Mouse (Mus musculus) hindbrain, embryonic 13.5 days (tissue): ENCODE data around the gene Fktn. TPM values are rescaled to one million over a fixed set of nuclear protein-coding genes. Genes with fewer than 3 reads are reported as not detected.
"Not testable (repeated sequence)": the region's sequence is repeated elsewhere in the genome, so short reads cannot be mapped to it uniquely, and the experiment has no call there.

ENCODE experiments used
- ATAC-seq: fragments of 200-750 bp; cut with Nextera tagmentation; 2 replicates; pipeline ENCODE4 v1.8.0; 2017; ENCODE audit warnings: moderate TSS enrichment; ENCODE audit not compliant: low FRiP score
- H3K27ac ChIP-seq: fragments of 300-500 bp; sonication (generic); 2 replicates; pipeline ENCODE4 v1.5.1; 2015; ENCODE audit warnings: inconsistent platforms, mild to moderate bottlenecking, moderate library complexity
- H3K27me3 ChIP-seq: fragments of 300-500 bp; sonication (generic); 2 replicates; pipeline ENCODE4 v1.6.1; 2015; ENCODE audit warnings: mild to moderate bottlenecking, inconsistent platforms
- H3K36me3 ChIP-seq: fragments of 300-500 bp; sonication (generic); 2 replicates; pipeline ENCODE4 v1.6.1; 2015; ENCODE audit warnings: mild to moderate bottlenecking, inconsistent platforms
- H3K4me1 ChIP-seq: fragments of 300-500 bp; sonication (generic); replicated peaks from 2 replicates; pipeline ENCODE4 v1.6.1; 2015; ENCODE audit warnings: inconsistent platforms
- H3K4me2 ChIP-seq: fragments of 300-500 bp; sonication (generic); 2 replicates; pipeline ENCODE4 v1.6.1; 2015; ENCODE audit warnings: inconsistent platforms, mild to moderate bottlenecking, moderate library complexity
- H3K4me3 ChIP-seq: fragments of 300-500 bp; sonication (generic); 2 replicates; pipeline ENCODE4 v1.5.1; 2015; ENCODE audit warnings: mild to moderate bottlenecking, inconsistent platforms
- H3K9ac ChIP-seq: fragments of 300-500 bp; sonication (generic); 2 replicates; pipeline ENCODE4 v1.6.1; 2015; ENCODE audit warnings: mild to moderate bottlenecking, inconsistent platforms
- H3K9me3 ChIP-seq: fragments of 300-500 bp; sonication (generic); 2 replicates; pipeline ENCODE4 v1.6.1; 2016; ENCODE audit warnings: inconsistent platforms
- WGBS: fragments of 180-500 bp; shearing (Covaris S2); methylation state at CpG from one replicate; pipeline ENCODE4 v1.1.7; 2015; 5-methylcytosine and 5-hydroxymethylcytosine counted together
- polyA plus RNA-seq: library from polyadenylated mRNA; unstranded; fragments of >200 nt; fragmentation: Nextera tagmentation; extraction: Ambion mirVana; gene quantifications from 2 replicates; pipeline ENCODE4 v1.2.1, GENCODE M21; 2015

Gene Fktn
- polyA plus RNA-seq, 1 experiment from 2014 or later: 20.9 TPM

- not testable (repeated sequence) for ATAC-seq, H3K27ac ChIP-seq
- H3K36me3 ChIP-seq: peaks cover 63% of the 10 kb centered on the region
Measured at GRCm38 (mm10) chr4:53726100-53726499, 12.3 kb downstream of the Fktn start.

GRCm38 (mm10) chr4:53728121-53728520 is 14.3 kb downstream of the Fktn start:
- Histone ChIP-seq H3K27ac (no peak overlapping the region), H3K4me3 (no peak overlapping the region), H3K36me3 (peaks cover 67% of the 10 kb centered on the region), H3K9me3 (no peaks in the 10 kb centered on the region), H3K27me3 (no peaks in the 10 kb centered on the region), H3K9ac (no peak overlapping the region), H3K4me2 (no peak overlapping the region), H3K4me1 (no peaks in the 10 kb centered on the region)
- ATAC-seq: no peak
- 95% methylated on average over 1 of the region's 1 CpGs for WGBS

More at GRCm38 (mm10) chr4:53726100-53726499, 12.3 kb downstream of the Fktn start:
- WGBS: 93% methylated on average over 2 of the region's 2 CpGs
- H3K4me3 ChIP-seq, H3K27me3 ChIP-seq, H3K4me1 ChIP-seq, H3K9me3 ChIP-seq, H3K4me2 ChIP-seq, H3K9ac ChIP-seq: not testable (repeated sequence)

- Histone ChIP-seq H3K27me3 (no peaks in the 10 kb centered on the region), H3K27ac (no peak overlapping the region), H3K9me3 (no peaks in the 10 kb centered on the region), H3K9ac (no peak overlapping the region), H3K36me3 (peaks cover 62% of the 10 kb centered on the region), H3K4me2 (no peak overlapping the region), H3K4me1 (no peaks in the 10 kb centered on the region), H3K4me3 (no peak overlapping the region)
- ATAC-seq: no peak
- 42% methylated on average over 6 of the region's 6 CpGs for WGBS
Measured at GRCm38 (mm10) chr4:53738956-53739616, 25.3 kb downstream of the Fktn start.

DNA sequence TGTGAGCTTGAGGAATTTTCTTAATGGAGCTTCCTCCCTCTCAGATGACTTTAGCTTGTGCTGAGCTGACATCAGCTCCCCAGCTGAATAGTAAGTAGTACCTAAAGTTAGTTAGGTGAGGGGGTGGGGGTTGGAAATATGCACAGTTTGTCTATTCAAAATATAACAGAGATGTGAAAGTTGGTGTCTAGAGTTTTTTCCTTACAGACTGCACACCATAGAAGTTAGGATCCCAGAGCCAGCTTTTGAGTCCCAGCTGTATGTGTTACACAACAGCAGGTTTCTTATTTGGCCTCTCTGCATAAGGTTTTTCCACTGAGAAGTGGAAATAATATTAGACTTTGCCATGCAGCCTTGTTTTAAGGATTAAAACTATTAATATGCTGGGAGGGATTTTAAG is 36.0 kb downstream of the Fktn start:
- Histone ChIP-seq H3K4me1 (no peaks in the 10 kb centered on the region), H3K4me2 (no peak overlapping the region), H3K27me3 (no peaks in the 10 kb centered on the region), H3K4me3 (no peak overlapping the region), H3K9ac (no peak overlapping the region), H3K9me3 (no peaks in the 10 kb centered on the region), H3K27ac (no peak overlapping the region), H3K36me3 (peaks cover 37% of the 10 kb centered on the region)
- no peak for ATAC-seq

GRCm38 (mm10) chr4:53750391-53751120 is 36.8 kb downstream of the Fktn start:
- no peak for ATAC-seq
- H3K9me3 ChIP-seq: no peaks in the 10 kb centered on the region
- no peak overlapping the region for H3K27ac ChIP-seq
- H3K4me3 ChIP-seq: no peak overlapping the region
- no peak overlapping the region for H3K9ac ChIP-seq
- H3K36me3 ChIP-seq: peaks cover 44% of the 10 kb centered on the region
- no peak overlapping the region for H3K4me2 ChIP-seq
- WGBS: 80% methylated on average over 16 of the region's 16 CpGs
- H3K4me1 ChIP-seq: no peaks in the 10 kb centered on the region
- H3K27me3 ChIP-seq: no peaks in the 10 kb centered on the region

GRCm38 (mm10) chr4:53757030-53757429 is 43.2 kb downstream of the Fktn start:
- Histone ChIP-seq H3K27me3 (no peaks in the 10 kb centered on the region), H3K4me3 (no peak overlapping the region)
- no peak for ATAC-seq

DNA sequence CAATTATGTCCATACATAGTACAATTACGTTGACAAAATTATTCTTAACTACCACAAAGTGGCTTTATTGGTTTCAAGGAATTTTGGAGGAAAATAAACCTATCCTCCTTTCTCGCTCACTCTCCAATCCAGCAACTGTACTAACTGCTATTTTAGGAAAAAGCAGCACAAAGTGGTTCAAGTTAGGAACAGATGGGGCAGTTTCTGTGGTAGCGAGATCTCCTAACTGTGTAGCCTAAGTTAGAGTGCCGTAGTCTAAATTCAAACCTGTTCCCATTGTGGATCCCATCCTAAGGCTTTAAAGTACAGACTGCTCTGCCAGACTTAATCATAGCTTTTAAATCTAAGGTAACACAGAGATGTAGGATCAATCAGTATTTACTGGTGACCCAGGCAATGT is 45.0 kb downstream of the Fktn start:
- Histone ChIP-seq H3K27me3 (no peaks in the 10 kb centered on the region), H3K9me3 (no peaks in the 10 kb centered on the region), H3K9ac (no peak overlapping the region), H3K27ac (no peak overlapping the region), H3K4me1 (no peaks in the 10 kb centered on the region), H3K4me2 (no peak overlapping the region), H3K36me3 (peaks cover 52% of the 10 kb centered on the region), H3K4me3 (no peak overlapping the region)
- no peak for ATAC-seq
- 96% methylated on average over 4 of the region's 4 CpGs for WGBS

More at GRCm38 (mm10) chr4:53757030-53757429, 43.2 kb downstream of the Fktn start:
- H3K36me3 ChIP-seq: peaks cover 42% of the 10 kb centered on the region
- no peaks in the 10 kb centered on the region for H3K4me1 ChIP-seq
- no peak overlapping the region for H3K4me2 ChIP-seq
- H3K9me3 ChIP-seq: no peaks in the 10 kb centered on the region
- no peak overlapping the region for H3K9ac ChIP-seq
- no peak overlapping the region for H3K27ac ChIP-seq

- Histone ChIP-seq H3K9me3 (no peaks in the 10 kb centered on the region), H3K36me3 (peaks cover 57% of the 10 kb centered on the region), H3K4me2 (no peak overlapping the region), H3K9ac (no peak overlapping the region), H3K27me3 (no peaks in the 10 kb centered on the region), H3K4me1 (no peaks in the 10 kb centered on the region), H3K4me3 (no peak overlapping the region), H3K27ac (no peak overlapping the region)
- no peak for ATAC-seq
- 92% methylated on average over 3 of the region's 3 CpGs for WGBS
Measured at GRCm38 (mm10) chr4:53759678-53760077, 45.9 kb downstream of the Fktn start.

DNA sequence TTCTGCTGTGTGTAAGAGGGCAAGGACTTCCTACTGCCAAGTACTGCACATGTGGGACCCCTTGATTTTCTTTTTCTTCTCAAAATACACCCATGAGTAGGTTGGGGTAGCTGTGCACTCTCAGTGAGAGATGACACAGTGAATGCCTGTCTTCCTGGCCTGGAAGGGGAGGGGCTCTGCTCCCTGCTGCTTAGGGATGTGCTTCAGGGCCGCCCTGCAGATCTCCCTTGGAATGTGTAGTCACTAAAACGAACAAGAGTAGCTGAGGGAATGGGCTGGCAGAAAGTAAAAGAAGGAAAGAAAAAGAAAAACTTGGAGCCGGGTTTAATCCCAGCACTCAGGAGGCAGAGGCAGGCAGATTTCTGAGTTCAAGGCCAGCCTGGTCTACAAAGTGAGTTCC is 48.7 kb downstream of the Fktn start:
- Histone ChIP-seq H3K4me2 (no peak overlapping the region), H3K9ac (no peak overlapping the region), H3K27me3 (no peaks in the 10 kb centered on the region), H3K4me3 (no peak overlapping the region), H3K4me1 (no peaks in the 10 kb centered on the region), H3K27ac (no peak overlapping the region), H3K9me3 (no peaks in the 10 kb centered on the region), H3K36me3 (peaks cover 53% of the 10 kb centered on the region)
- 61% methylated on average over 3 of the region's 3 CpGs for WGBS
- no peak for ATAC-seq

GRCm38 (mm10) chr4:53770958-53771735 is 57.3 kb downstream of the Fktn start:
- Histone ChIP-seq H3K36me3 (peaks cover 16% of the 10 kb centered on the region), H3K4me3 (no peak overlapping the region), H3K9ac (no peak overlapping the region), H3K27ac (no peak overlapping the region), H3K4me2 (no peak overlapping the region), H3K27me3 (peaks cover 4% of the 10 kb centered on the region; the same call in 1 of the 2 replicates), H3K9me3 (no peaks in the 10 kb centered on the region), H3K4me1 (0 out of 2 replicates have a peak, but pooled peaks cover 4% of the 10 kb centered on the region)
- no peak for ATAC-seq
- WGBS: 27% methylated on average over 6 of the region's 6 CpGs

DNA sequence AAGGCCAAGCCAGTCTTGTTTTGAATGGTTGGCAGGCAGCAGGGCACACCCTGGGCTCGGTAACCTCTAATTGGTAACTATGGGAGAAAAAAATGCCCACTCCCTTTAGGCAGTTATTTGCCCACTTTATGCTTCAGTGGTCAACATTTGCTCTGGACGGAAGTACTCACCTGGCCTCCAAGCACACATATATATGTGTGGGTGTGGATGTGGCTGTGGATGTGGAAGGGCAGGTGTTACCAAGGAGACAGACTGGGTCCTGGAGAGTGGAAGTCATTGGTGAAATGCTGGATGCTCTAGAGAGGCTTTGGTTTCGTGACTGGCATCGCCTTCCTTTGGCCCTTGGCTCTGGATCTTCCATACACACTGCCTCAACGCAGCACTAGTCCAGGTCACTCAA is 58.2 kb downstream of the Fktn start:
- H3K27me3 ChIP-seq: peaks cover 12% of the 10 kb centered on the region
- H3K27ac ChIP-seq: no peak overlapping the region
- H3K4me2 ChIP-seq: no peak overlapping the region
- H3K9me3 ChIP-seq: no peaks in the 10 kb centered on the region
- WGBS: 76% methylated on average over 5 of the region's 5 CpGs
- peaks cover 12% of the 10 kb centered on the region; the same call in 1 of the 2 replicates for H3K36me3 ChIP-seq
- 0 out of 2 replicates have a peak, but pooled peaks cover 4% of the 10 kb centered on the region for H3K4me1 ChIP-seq
- H3K9ac ChIP-seq: no peak overlapping the region
- H3K4me3 ChIP-seq: no peak overlapping the region
- ATAC-seq: no peak

- H3K4me1 ChIP-seq: peaks cover 7% of the 10 kb centered on the region; the same call in 1 of the 2 replicates
- 61% methylated on average over 6 of the region's 6 CpGs for WGBS
- no peak overlapping the region for H3K27ac ChIP-seq
- no peak overlapping the region for H3K4me3 ChIP-seq
- H3K9ac ChIP-seq: no peak overlapping the region
- no peaks in the 10 kb centered on the region for H3K9me3 ChIP-seq
- H3K27me3 ChIP-seq: peaks cover 21% of the 10 kb centered on the region
- no peak for ATAC-seq
- no peak overlapping the region for H3K4me2 ChIP-seq
- H3K36me3 ChIP-seq: no peaks in the 10 kb centered on the region
Measured at GRCm38 (mm10) chr4:53773911-53774310, 60.1 kb downstream of the Fktn start.
